Mouse (Mus musculus): ENCODE results near the gene Rai14.

Rai14 gene

DNA sequence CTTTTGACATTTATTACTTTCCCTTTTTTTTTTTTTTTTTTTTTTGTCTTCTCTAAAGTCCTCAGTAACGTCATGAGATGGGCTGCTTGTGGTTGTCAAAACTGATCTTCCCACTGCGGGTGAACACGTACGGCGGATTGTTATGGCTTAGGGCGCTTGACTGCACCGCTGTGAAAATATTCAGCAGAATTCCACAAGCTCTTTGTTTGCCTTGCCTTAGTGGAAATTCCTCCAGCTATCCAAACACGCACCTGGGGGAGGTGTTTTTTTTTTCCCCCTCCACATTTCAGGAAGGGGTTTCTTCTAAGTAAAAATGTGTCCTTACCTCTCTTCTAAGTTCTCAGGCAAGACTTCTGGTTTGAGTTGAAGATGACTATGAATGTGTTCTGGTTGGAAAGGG, 6.2 kb upstream of the Rai14 start:
- no peak for DNase-seq

DNA sequence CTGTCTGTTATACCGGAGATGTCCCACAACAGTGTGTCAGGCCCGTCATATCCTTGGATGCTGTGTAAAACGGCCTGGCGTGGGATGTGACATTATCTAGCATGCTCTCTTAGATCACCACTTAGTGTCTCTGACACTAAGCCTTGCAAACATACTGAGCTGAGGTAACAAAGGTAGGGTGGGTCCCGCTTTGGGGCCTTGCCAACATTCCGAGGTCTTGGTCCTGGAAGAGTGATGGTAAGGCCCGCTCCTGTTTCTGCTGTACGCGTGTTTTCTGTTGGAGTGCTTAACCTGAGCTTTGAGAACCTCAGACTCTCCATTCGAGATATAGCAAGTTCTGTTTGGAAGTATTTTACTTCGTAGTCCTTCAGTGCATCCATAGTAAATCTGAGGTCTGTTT, 5.8 kb upstream of the Rai14 start:
- peak; percentile 30 to 47 for DNase-seq

DNA sequence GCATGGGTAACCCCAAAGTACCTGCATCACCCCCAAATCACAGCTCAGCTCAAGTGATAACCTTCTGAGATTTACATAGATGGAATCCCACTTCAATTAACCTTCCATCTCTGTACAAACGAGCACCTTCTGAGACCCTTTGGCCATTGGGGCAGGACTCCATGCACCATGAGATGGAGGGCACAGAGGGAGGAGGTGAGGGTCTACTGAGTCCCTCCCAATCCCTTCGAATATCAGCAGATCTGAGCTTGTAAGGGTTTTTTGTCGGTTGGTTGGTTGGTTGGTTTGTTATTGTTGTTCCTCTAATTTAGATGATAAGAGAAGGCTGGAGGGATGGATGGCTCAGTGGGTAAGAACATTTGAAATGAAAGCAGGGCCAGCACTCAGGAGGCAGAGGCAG, 5.1 kb upstream of the Rai14 start:
- no peak for DNase-seq

DNA sequence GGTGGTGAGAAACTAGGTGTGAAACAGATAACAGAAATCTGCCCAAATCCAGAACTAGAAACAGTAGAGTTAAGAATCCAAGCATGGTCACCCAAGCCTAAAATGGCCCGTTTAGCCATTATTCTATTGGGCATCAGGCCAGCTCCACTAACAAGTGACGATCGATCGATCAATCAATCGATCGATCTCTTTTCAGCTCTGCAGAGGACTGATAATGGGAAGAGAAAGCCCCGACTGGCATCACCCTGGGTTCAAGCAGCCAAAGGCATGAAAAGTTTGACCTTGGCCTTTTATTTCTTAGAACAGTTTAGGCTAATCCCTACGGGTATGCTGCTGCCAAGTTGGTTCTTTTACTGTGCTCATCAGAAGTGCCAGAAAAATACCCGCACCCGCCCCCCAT, 4.3 kb upstream of the Rai14 start:
- DNase-seq: no peak

DNA sequence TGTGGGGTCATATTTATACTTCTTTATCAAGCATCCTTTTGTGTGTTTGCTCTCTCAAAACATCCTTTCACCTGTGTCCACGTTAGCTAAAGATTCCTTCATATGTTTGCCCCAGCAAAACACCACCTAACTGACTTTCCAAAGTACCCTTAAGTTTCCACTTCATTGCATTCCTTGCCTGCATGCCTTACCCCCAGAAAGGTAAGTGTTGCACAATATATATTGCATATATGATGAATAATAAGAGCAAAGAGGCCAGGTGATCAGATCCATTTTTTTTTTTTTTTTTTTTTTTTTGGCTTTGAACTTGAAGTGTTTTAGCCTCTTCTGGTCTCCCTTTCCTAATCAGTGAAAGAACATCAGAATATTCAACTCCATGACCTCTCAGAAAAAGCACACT, 2.9 kb upstream of the Rai14 start:
- DNase-seq: no peak

DNA sequence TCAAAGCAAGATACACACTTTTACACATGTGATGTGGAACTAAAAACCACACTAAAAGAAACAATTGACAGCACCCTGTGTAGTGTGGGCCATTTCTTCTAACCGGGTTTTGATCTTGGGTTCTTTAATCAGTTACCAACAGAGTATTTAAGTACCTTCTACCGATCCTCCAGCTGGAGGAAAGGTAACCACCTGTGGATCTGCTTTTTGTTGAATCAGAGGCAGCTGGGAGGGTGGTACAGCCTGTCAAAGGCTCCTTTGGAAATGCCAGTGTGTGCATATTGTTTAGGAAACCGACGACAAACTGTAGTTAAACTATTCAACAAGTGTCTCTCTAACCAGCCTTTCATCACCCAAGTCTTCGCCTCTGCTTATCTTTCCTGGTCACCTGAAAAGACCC, 1.5 kb upstream of the Rai14 start:
- no peak for DNase-seq

DNA sequence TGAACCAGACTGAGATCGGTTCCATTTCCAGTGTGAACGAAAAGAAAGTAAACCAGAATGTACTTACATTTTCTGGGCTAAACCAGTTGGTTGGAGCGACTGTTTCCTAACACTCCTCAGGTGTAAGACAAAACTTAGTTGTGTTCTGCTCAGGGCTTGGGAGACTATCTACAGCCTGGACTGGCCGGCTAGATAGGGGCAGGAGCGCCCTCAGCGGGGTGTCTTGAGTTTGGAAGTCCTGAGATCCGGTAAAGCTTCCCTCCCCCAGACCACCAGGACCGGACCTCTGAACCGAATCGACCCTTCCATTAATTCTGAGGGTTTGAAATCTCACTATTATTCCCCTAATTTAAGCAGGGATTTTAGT, 698 bp upstream of the Rai14 start:
- peak; percentile 58 to 60 for DNase-seq

DNA sequence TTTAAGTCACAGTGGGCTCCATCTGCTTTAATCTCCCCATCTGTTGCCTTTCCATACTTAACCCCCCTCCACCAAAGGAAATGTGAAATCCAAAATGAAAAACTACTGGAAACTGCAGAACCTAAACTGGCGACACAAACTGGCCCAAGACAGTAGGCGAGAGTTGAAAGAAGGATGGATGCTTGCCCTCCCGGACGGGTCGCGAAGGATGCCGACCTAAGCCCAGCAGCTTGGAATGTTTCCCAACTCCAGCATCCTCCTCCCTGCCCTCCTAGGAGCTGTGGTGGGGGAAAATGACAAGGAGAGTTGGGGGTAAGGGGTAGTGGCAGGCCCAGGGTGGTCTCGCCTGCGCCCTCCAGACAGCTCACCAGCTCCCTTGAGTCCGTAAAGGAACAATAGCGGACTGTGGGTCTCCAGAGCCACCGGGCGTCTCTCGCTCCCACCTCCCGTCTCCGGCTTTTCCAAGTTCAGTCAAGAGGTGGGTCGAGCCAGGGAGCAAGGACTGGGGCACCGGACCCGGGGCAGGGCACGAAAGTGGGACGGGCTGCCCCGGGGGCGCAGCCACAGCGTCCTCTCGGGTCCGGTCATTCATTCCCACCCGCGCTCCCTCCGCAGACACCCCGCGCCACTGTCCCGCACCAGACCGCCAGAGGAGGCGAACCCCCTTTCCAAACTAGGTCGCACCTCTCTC, 653 bp downstream of the Rai14 start:
- DNase-seq: peak in 1 of 2 experiments; percentile 26

DNA sequence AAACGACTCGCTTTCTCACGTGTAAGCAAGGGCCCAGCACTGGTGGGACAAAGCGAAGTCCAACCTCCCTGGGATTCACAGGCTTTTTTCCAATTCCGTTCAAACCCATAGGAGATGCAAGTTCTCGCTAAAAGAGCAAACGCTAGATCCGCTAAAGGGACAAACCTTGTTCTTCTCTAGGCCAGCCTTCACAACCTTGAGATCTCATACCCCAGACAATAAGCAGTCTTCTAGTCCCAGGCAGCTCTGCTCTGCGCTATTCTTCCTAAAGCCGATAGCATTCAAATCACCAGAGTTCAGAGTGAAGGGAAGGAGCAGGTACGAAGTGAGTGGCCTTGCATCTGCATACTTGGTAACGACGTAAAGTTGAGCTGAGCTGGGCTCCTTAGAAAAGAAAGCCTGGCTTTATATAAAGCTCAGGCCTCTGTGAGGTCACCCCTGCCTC, 1.2 kb downstream of the Rai14 start:
- DNase-seq: no peak

DNA sequence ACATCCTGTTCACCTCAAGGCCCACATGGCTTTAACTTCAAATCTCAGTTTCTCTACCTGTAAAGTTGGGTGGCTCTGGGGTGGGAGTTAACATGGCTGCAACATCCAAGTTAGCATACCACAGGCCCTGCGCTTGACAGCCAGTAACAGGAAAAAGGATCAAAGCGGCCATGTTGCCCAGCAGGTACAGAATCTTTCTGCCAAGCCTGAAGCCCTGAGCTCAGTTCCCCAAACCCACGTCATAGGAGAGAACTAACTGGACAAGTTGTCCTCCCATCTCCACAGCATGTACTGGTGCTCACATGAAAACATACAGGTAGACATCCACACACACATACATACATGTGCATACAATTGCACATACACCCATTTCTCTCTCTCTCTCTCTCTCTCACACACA, 2.1 kb downstream of the Rai14 start:
- no peak for DNase-seq

DNA sequence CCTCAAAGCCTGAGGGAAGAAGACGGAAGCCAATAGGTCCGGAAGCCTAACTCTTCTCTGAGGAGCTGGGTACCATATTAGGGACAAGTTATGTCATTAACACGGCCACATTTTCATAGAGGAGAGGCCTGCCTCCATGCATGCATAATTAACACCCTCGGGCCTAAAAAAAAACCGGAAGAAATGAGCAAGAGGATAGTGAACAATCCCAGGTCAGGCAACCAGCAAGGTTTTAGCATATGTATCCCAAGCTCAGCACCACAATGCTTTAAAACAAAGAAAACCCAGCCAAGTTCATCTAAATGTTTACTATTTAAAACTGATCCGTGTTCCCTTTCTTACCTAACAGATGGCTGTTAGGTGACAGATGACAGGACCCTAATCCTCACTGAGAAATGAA, 3.2 kb downstream of the Rai14 start:
- no peak for DNase-seq

DNA sequence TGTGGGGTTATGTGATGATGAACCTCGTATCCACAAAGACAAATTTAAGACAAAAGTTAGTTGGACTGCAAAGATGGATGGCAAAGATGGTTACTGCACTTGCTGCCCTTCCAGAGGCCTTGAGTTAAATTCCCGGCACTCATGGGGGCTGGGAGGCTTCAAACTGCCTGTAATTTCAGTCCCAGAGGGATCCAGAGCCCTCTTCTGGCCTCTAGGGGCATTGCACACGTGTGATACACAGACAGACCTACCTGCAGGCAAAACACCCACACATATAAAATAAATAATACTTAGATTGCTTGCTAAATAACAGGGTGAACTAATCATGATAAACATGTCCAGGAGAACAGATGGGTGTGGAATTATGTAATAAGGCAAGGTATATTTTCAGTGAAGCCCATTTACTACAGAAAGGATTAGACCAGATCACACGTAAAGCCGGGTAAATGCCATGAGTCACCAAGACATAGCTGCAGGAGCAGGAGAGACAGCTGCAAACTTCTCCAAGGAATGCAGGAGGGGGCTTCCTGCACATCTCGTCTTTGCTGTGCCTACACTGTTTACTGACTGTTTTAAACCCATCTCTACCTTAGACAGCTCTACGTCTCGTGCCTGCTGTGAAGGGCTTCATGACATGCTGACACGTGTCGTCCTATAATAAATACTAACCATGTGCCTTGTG, 5.7 kb downstream of the Rai14 start:
- no peak for DNase-seq

DNA sequence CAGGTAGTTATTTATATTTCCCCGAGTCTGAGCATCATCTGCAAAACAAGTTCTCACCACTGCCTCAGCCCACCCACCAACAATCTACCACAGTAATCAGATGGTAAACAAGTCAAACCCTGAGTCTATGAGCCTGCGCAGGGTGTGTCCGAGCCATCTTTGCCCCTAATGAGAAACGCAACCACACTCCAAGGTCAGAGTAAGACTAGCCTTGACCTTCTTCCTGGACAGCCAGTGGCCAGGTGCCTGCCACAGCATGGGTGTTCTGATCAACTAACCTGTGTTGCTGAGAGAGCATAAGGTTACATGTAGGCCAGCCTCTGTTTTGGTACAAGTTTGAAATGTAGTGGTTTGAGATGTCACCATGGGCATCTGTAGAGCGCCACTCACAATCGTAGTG, 7.3 kb downstream of the Rai14 start:
- DNase-seq: no peak

DNA sequence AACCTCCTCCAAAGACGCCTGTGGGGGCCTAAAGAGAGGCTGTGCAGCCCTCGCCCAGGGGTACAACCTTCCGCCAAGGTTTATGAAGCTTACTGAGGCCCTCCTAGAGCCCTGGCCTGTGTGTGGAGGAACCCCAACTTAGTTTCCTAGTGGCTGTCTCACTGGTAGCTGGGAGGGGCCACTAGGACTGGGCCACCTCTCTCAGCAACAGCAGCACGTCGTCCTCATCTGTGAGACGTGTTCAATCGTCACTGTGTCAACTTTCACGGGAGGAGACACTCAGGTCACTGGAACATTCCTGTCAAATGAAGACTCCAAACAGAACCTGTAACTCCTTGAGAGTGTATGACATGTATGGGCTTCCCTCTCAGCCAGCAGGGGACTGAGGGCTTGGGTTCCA, 8.0 kb downstream of the Rai14 start:
- DNase-seq: peak in 1 of 2 experiments; percentile 36

DNA sequence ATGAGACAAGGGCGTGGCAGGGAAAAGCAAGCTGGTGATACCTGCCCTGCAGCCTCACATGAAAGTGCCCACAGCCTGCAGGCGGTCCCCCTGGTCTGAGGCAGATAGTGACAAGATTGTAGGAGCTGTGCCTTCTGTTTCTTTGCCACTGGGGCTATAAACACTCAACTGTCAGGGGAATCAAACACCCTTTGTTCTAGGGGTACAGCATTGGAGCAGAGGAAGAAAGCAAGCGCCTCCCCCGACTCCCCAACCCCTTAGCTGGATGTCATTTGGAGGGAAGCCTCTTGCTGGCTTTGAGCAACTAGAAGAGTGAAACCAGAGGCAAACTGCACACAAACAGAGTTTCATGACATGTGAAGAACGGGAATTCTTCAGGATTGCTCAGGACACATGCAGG, 8.7 kb downstream of the Rai14 start:
- DNase-seq: no peak

DNA sequence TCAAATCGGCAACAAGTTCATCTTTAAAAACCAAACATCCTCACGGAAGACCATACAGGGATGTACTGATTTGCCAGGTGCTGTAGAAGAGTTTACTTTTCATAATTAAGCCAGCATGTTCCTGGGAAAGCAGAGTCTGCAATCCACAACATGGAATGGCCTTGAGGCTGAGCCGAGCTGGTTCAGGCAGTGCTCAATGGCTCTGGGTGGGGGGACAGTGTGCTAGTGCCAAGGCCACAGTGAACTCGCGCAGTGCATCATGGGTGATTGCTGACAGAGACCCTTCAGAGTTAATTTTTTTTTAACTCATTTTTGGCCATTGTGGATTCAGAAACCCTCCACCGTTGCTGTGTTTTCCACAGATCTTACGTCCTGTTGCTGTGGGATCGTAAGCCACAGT, 10.1 kb downstream of the Rai14 start:
- DNase-seq: no peak

DNA sequence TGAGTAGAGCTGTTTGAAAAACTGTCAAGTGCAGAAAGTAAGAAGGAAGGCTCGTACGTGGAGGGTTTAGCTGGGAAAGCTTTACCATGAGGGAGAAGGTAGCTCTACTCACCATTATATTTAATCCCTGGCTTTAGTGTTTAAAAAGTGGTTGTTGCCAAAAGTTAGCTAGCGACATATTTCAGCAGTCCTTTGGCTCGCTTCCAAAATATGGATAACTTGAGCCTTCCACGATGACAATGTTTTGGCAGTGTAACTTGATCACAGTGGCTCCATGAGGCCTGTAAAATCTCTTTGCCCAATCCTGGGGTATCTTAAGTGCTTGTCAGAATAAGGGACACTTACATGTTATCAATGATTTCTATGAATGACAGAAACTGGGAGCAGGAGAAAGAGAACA, 12.9 kb downstream of the Rai14 start:
- no peak for DNase-seq

DNA sequence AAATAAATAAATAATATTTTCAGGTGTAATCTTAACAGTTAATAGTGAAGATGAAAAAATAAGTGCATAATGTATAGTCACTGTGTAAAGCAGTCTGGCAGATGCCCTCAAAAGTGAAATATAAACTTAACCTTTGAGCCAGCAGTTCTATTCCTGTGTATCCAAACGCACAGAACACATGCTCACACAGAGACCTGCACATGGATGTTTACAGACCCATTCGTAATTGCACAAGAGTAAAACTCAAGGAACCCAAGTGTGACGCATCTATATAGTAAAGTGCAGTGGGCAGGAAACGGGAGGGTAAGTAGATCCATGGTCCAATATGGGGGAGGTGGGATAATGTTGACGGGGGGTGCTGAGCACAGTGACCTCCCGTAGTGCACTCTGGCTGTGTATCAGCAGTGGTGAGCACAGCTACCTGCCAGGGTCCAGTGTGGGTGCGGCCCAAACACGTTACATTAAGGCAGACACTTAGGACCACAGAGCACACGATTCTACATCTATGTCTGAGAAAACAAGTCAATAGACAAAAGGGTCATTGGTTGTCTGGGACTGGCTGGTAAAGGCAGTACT, 13.4 kb downstream of the Rai14 start:
- no peak for DNase-seq

DNA sequence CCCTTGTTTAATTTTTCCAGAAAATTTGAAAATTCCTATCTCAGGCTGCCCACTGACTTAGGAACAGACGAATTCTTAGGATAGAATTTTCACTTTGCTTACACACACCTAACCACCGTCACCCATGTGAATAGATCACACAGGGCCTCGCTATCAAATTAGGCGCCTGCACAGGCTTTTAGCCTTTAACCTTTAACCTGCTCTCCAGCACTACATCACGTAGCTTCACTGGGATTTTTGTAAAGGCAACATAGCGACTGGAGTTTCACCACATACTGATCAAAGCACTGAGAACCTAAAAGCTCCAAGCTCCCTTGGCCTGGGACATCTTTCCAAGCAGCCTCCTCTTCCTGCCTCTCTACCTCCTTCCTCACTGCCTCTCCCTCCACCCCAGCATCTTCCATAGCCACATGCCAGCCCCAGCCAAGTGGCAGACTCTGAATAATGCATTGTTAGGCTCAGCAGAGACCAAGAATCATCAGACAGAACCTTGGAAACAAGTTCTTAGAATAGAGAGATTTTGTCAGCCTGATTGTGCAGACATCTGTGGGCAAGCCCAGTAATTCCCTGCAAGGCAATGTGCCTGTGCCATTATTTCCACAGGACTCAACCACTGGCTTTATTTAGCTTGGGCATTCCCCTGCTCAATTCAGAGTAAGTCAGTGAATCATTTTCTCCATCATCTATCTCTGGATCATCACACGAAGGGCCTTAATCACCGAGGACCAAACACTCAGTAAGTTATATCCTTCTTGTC, 17.8 kb downstream of the Rai14 start:
- no peak for DNase-seq

DNA sequence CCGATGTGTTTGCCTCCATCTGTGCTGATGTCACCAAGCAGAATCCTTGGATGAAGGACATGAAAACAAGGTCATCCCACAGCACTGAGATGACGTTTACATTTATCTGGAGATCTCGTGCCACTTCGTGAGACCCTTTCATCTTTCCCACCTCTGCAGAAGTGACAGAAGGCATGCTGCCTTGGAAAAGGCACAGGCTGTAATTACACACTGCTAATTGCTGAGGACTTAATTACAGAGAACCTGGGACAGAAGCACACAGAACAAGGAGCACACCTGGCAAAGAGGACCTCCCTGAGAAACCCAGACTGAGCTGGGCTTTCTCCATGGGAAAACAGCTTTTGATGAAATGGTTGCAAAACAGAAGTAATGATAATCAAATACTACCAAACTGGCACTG, 21.8 kb downstream of the Rai14 start:
- no peak for DNase-seq

DNA sequence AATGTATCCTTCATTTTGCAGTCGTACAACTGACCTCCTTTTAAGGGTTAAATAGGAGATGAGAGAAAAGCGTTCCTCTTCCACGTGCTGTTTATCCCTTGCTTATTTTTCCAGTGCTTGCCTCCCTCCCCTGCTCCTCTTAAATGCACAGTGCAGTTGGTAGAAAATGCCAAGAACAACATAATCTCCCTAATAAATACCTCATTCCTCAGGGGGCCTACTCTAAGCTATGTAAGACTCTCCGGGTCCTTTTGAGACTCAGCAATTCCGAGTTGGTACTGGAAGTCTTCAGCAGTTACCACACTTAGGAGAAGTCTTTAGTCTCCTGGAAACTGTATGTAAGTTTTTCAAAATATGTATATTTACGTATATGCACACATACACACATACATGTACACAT, 22.9 kb downstream of the Rai14 start:
- no peak for DNase-seq

DNA sequence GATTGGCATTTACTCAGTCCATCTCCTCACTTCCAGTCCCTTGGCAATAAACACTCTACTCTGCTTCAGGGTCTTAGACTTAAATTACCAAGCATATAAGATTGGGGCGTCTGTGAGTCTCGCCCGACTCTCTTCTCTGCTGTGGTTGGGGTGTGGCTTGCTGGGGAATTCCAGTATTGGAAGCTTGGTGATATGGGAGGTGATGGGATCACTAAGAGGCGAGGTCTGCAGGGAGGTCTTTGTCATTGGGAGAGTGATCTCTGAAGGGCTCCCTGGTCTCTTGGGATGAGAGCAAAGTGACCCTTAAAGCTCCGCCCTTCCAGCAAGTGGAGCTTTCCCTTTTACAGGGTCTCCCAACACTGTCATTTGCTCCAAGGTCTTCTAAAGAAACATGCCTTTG, 23.5 kb downstream of the Rai14 start:
- no peak for DNase-seq

DNA sequence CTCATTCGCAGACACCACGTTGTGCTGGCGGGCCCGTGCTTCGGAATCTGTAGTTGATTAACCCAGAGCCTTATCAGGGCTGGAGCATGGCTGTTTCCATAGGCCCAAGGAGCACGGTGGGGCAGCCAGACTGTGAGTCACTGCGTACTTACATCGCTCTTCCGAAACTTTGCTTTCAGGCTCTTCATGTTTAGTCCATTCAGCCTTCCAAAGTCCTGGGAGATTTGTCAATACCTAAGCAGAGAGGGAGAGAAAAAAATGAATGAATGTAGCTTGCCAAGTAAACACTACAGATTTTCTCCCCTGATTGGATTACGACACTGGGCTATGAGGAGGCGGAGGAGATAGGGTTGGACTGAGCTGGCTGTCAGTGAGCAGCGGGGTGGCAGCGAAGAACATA, 24.2 kb downstream of the Rai14 start:
- DNase-seq: peak; percentile 54 to 74

DNA sequence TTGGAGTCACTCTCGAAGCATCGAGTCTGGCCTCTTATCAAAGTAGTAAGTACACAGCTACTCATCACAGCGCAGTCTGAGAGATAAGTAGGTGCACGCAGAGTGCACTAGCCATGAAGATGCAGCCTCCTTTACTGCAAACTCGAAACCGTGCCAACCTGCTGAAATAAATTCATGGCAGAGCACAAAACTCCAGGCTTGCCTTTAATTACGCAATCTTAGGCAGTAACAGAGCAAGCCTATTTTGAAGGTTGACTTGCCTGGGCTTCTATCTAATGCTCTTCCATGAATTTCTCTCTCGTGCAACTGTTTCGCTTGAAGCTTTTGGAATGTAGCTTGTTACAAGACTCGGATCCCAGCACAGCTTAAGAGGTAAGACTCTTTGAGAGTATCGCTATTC, 25.1 kb downstream of the Rai14 start:
- no peak for DNase-seq

Data from lung, adult 18-20 months (tissue).